Mouse (Mus musculus): ENCODE measurements around the gene Tmem189. TPM values are rescaled to one million over a fixed set of nuclear protein-coding genes. Genes with fewer than 3 reads are reported as not detected.
"Not testable (repeated sequence)": the region's sequence is repeated elsewhere in the genome, so short reads cannot be mapped to it uniquely, and the experiment has no call there.

The Tmem189 gene
- polyA plus RNA-seq, 1 experiment from 2014 or later: 39.3 TPM

DNA sequence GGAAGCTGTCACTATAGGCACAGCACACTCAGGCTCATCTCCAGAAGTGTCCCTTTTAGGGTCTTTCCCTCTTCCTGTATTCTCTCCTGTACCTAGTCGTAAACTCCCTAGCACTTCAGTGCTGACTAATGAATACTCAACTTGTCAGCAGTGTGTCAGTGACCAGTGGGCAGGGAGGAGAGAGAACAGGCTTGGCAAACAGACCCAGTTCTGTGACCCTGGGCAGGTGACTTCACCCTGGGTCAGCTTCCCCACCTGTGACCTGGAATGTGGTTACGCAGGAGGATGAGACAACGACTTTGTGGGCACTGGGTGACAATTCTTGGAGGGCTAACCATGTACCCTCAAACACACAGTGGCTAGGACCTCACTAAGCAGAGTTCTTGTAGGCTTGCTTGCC, 72.6 kb downstream of the Tmem189 start:
- Histone ChIP-seq H3K27ac (no peak overlapping the region), H3K36me3 (peaks cover 81% of the 10 kb centered on the region), H3K9ac (replicated peaks) (no peak overlapping the region), H3K4me2 (no peak overlapping the region), H3K4me3 (replicated peaks) (no peak overlapping the region), H3K27me3 (no peaks in the 10 kb centered on the region), H3K9me3 (0 out of 2 replicates have a peak, but pooled peaks cover 10% of the 10 kb centered on the region), H3K4me1 (replicated peaks) (0 out of 2 replicates have a peak, but pooled peaks cover 5% of the 10 kb centered on the region)
- no peak for ATAC-seq (ENCODE audit: insufficient number of reproducible peaks, insufficient read depth, low FRiP score, low TSS enrichment, low read depth)
- WGBS: 84% methylated on average over 3 of the region's 3 CpGs

DNA sequence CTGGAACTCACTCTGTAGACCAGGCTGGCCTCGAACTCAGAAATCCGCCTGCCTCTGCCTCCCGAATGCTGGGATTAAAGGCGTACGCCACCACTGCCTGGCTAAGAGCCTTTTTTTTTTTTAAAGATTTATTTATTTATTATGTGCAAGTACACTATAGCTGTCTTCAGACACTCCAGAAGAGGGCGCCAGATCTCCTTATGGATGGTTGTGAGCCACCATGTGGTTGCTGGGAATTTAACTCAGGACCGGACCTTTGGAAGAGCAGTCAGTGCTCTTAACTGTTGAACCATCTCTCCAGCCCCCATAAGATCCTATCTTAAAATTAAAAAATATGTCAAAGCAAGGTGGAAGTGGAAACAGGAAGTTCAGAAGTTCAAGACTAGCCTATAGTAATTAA, 76.3 kb downstream of the Tmem189 start:
- not testable (repeated sequence) for H3K27ac ChIP-seq; H3K4me1 ChIP-seq (replicated peaks); ATAC-seq (ENCODE audit: insufficient number of reproducible peaks, insufficient read depth, low FRiP score, low TSS enrichment, low read depth); H3K27me3 ChIP-seq; H3K9ac ChIP-seq (replicated peaks); H3K4me3 ChIP-seq (replicated peaks); H3K4me2 ChIP-seq
- 96% methylated on average over 7 of the region's 7 CpGs for WGBS
- 0 out of 2 replicates have a peak, but pooled peaks cover 10% of the 10 kb centered on the region for H3K9me3 ChIP-seq
- H3K36me3 ChIP-seq: peaks cover 91% of the 10 kb centered on the region

DNA sequence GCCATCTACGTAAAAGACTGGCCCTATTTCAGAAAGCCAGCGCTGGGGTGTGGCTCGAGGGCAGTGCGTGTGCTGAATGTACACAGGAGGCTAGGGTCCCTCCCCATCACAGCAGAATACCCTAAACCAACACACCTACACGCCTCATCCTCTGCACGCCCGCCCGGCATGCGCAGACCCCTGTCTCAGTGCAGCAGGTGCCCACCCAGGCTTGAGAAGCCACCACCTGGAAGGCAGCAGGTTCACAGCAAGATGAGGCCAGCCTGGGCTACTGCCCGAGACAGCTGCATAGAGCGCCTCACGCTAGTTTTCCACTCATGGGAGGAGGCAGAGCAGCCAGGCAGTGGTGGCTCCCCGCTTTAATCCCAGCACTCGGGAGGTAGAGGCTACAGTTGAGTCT, 77.5 kb downstream of the Tmem189 start:
- H3K4me2 ChIP-seq: no peak overlapping the region
- no peak overlapping the region for H3K27ac ChIP-seq
- no peak for ATAC-seq (ENCODE audit: insufficient number of reproducible peaks, insufficient read depth, low FRiP score, low TSS enrichment, low read depth)
- H3K4me1 ChIP-seq (replicated peaks): no peaks in the 10 kb centered on the region
- no peak overlapping the region for H3K9ac ChIP-seq (replicated peaks)
- peaks cover 85% of the 10 kb centered on the region for H3K36me3 ChIP-seq
- WGBS: 94% methylated on average over 14 of the region's 14 CpGs
- 0 out of 2 replicates have a peak, but pooled peaks cover 10% of the 10 kb centered on the region for H3K9me3 ChIP-seq
- no peaks in the 10 kb centered on the region for H3K27me3 ChIP-seq
- H3K4me3 ChIP-seq (replicated peaks): no peak overlapping the region

DNA sequence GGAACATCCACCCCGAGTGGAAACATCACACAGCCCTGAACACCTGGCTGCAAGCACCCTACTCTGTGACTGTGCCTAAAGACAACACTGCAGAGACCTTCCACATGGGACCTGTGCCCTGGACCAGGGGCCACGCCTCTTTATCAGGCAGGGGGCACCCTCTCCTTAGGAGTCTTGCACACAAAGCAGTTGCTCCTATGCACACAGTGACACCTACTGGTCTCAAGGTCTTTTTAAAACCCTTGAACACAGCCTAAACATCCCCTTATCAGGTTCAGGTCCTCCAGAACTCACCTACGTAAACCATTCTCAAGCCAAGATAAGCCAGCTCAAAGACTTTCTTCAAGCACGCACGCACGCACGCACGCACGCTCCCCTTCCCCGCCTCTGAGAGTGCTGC, 78.3 kb downstream of the Tmem189 start:
- 92% methylated on average over 10 of the region's 10 CpGs for WGBS
- no peak overlapping the region for H3K27ac ChIP-seq
- no peaks in the 10 kb centered on the region for H3K27me3 ChIP-seq
- H3K9me3 ChIP-seq: 0 out of 2 replicates have a peak, but pooled peaks cover 10% of the 10 kb centered on the region
- no peak overlapping the region for H3K4me3 ChIP-seq (replicated peaks)
- H3K9ac ChIP-seq (replicated peaks): no peak overlapping the region
- ATAC-seq (ENCODE audit: insufficient number of reproducible peaks, insufficient read depth, low FRiP score, low TSS enrichment, low read depth): no peak
- H3K36me3 ChIP-seq: peaks cover 84% of the 10 kb centered on the region
- no peak overlapping the region for H3K4me2 ChIP-seq
- no peaks in the 10 kb centered on the region for H3K4me1 ChIP-seq (replicated peaks)

DNA sequence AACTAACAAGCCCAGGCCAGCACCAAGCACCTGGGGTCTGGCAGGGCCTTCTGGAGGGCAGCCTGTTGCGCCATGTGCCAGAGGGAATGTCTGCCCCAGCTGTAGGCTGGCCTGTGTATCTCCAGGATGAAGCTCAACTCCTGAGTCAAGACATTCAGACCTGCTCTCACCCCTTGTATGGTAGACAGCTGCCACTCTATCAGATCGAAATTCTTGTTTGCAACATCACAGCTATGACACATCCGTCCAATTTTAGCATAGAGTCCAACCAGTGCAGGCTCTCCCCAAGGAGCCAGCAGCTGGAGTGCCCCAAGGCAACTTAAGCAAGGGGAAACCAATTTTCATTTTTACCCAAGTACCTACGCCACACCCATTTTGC, 82.9 kb downstream of the Tmem189 start:
- H3K9me3 ChIP-seq: no peaks in the 10 kb centered on the region
- ATAC-seq (ENCODE audit: insufficient number of reproducible peaks, insufficient read depth, low FRiP score, low TSS enrichment, low read depth): no peak
- peaks cover 39% of the 10 kb centered on the region for H3K36me3 ChIP-seq
- no peak overlapping the region for H3K4me3 ChIP-seq (replicated peaks)
- WGBS: 87% methylated on average over 4 of the region's 4 CpGs
- H3K4me2 ChIP-seq: no peak overlapping the region
- H3K4me1 ChIP-seq (replicated peaks): peaks cover 11% of the 10 kb centered on the region
- H3K9ac ChIP-seq (replicated peaks): no peak overlapping the region
- no peaks in the 10 kb centered on the region for H3K27me3 ChIP-seq
- peak overlapping the region; percentile 23; the same call in 1 of the 2 replicates for H3K27ac ChIP-seq

DNA sequence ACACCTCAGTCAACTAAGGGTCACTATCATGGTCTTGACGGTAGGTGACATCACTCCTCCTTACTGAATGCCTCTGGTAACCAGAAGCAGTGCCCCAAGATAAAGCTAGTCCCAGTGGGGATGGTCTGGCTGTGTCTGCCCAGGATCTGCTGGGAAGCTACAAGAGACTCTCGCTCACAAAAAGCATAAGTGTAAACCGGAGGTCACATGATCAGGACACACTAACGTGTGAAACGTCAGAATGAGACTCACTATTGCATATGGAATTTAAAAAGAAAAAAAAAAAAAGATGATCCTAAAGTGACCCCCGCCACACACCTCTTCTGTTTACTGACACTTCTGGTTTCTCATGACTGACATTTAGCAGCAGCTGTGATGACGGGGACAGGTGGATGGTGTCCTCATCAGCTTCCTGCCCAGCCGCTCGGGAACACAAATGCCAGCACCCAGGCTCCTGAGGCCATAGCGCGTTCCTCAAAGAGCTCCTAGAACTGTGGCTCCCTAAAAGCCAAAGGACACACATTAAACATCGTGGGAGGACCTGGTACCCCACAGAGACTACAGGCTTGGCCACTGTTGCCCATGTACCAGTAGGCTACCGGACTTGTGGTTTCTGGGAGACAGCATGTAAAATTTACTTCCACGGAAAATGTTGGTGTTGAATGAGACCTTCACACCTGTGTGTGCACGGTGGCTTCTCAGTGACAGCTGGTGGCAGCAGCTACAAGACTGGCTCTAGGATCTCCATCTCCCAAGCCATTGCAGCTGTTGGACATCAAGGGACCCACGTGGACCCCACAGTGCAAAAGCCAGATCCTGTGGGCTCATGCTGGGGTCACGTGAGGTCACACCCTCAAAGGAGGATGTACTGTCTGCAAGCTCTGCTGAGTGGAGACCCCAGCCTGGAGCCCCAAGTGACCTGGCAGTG, 83.5 kb downstream of the Tmem189 start:
- no peak overlapping the region for H3K4me3 ChIP-seq (replicated peaks)
- no peak for ATAC-seq (ENCODE audit: insufficient number of reproducible peaks, insufficient read depth, low FRiP score, low TSS enrichment, low read depth)
- H3K9me3 ChIP-seq: no peaks in the 10 kb centered on the region
- H3K36me3 ChIP-seq: peaks cover 33% of the 10 kb centered on the region
- H3K27me3 ChIP-seq: no peaks in the 10 kb centered on the region
- H3K9ac ChIP-seq (replicated peaks): no peak overlapping the region
- 75% methylated on average over 17 of the region's 17 CpGs for WGBS
- H3K27ac ChIP-seq: no peak overlapping the region
- H3K4me1 ChIP-seq (replicated peaks): peaks cover 12% of the 10 kb centered on the region
- H3K4me2 ChIP-seq: no peak overlapping the region

DNA sequence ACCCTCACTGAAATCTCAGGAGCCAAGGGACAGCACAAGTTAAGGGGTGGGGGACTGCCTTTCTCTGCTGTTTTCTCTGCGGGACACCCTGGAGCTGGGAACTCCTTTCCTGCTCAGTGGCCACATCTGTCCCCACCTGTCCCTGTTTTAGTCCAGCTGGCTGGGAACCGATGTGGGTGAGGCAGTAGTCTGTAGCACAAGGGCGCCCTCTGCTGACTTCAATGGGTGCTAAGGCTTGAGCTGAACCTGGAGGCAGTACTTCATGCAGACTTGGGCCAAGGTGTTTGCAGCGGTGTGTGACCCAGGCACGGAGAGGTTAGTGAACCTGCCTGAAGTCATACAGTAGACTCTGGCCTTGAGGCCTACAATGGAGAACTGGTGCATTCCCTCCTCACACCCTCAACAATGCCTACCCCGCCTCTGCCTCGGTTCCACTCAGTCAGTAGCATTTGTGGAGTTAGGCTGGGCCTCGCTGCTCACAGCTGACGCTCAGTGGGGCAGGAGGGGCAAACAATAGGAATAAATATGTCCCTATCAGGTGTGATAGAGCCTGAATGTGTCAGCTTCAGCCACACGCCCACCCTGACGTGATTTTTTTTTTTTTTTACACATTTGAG, 84.3 kb downstream of the Tmem189 start:
- WGBS: 31% methylated on average over 11 of the region's 11 CpGs
- Histone ChIP-seq H3K36me3 (peaks cover 26% of the 10 kb centered on the region), H3K4me1 (replicated peaks) (peaks cover 20% of the 10 kb centered on the region), H3K9ac (replicated peaks) (no peak overlapping the region), H3K4me2 (no peak overlapping the region), H3K27ac (no peak overlapping the region), H3K9me3 (no peaks in the 10 kb centered on the region), H3K4me3 (replicated peaks) (no peak overlapping the region), H3K27me3 (no peaks in the 10 kb centered on the region)
- ATAC-seq (ENCODE audit: insufficient number of reproducible peaks, insufficient read depth, low FRiP score, low TSS enrichment, low read depth): peak; percentile 50; the same call in 1 of the 2 replicates

DNA sequence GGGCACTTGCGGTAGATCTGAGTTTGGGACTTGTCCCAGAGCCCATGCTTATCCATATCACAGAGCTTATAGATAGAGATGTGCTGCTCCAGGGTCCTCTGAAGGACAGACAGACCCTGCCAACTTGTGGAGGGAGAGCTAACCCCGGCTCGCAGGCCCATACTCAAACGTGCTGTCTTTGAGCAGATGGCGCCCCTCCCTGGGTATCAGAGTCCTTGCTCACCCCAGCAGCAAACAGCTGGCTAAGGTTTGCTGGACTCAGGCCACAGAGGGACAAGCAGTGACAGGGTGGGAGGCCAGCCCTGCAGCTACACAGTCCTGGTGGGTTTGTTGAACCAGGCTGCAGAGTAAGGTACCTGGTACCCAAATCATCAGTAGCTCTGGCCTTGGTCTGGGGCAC, 86.6 kb downstream of the Tmem189 start:
- Histone ChIP-seq H3K36me3 (peaks cover 14% of the 10 kb centered on the region), H3K9me3 (no peaks in the 10 kb centered on the region), H3K9ac (replicated peaks) (no peak overlapping the region), H3K4me3 (replicated peaks) (no peak overlapping the region), H3K27me3 (no peaks in the 10 kb centered on the region), H3K4me2 (no peak overlapping the region), H3K4me1 (replicated peaks) (peaks cover 42% of the 10 kb centered on the region), H3K27ac (no peak overlapping the region)
- no peak for ATAC-seq (ENCODE audit: insufficient number of reproducible peaks, insufficient read depth, low FRiP score, low TSS enrichment, low read depth)
- WGBS: 20% methylated on average over 5 of the region's 5 CpGs

DNA sequence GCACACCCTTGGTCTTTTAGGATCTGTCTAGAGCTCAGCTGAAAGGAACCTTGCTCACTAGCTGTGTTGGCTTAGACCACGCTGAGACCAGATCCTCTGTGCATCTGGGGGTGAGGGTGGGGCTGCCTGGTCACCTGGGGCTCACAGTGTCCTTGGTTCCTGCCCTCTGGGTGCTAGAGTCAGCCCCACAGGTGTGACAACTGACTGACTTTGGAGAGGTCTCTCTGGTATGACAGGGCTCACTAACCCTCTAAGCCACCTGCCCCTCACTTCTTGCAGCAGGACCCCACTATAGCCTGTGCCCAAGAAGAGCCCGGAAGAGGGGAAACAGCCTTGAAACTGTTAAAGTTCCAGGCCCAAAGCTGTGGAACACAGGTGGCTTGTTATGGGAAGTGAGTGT, 87.3 kb downstream of the Tmem189 start:
- Histone ChIP-seq H3K4me2 (no peak overlapping the region), H3K36me3 (peaks cover 10% of the 10 kb centered on the region), H3K27ac (0 out of 2 replicates have a peak overlapping the region, but pooled peaks have one; percentile 5), H3K9ac (replicated peaks) (no peak overlapping the region), H3K27me3 (no peaks in the 10 kb centered on the region), H3K9me3 (no peaks in the 10 kb centered on the region), H3K4me1 (replicated peaks) (peaks cover 48% of the 10 kb centered on the region), H3K4me3 (replicated peaks) (no peak overlapping the region)
- no peak for ATAC-seq (ENCODE audit: insufficient number of reproducible peaks, insufficient read depth, low FRiP score, low TSS enrichment, low read depth)
- WGBS: 73% methylated on average over 2 of the region's 2 CpGs

DNA sequence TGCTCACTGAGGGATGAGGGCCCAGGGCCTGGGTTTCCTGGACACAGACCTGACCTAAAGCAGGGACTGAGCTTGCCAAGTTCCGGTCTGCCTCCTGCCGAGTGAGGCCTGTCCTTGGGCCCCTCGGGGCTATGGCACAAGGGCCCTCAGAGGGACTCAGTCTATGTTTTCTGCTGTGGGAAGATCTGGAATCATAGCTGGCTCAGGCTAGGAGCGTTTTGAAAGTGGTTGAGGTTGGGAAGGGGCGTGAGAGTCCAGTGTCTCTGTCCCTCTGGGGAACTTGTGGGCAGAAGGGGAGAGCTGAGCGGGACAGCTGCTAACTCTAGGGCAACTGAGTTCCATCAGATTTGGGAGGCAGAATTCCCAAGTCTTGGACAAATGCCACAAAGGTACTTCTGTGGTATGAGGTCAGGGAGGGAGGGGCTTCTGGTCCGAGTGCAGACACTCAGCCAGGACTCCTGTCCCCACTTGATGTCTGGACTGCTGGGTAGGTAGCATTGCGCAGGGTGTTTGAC, 89.1 kb downstream of the Tmem189 start:
- WGBS: 75% methylated on average over 8 of the region's 8 CpGs
- Histone ChIP-seq H3K9ac (replicated peaks) (no peak overlapping the region), H3K9me3 (no peaks in the 10 kb centered on the region), H3K27ac (peak overlapping the region; percentile 12; the same call in 1 of the 2 replicates), H3K36me3 (no peaks in the 10 kb centered on the region), H3K4me2 (no peak overlapping the region), H3K4me1 (replicated peaks) (peaks cover 66% of the 10 kb centered on the region), H3K27me3 (no peaks in the 10 kb centered on the region), H3K4me3 (replicated peaks) (no peak overlapping the region)
- no peak for ATAC-seq (ENCODE audit: insufficient number of reproducible peaks, insufficient read depth, low FRiP score, low TSS enrichment, low read depth)

DNA sequence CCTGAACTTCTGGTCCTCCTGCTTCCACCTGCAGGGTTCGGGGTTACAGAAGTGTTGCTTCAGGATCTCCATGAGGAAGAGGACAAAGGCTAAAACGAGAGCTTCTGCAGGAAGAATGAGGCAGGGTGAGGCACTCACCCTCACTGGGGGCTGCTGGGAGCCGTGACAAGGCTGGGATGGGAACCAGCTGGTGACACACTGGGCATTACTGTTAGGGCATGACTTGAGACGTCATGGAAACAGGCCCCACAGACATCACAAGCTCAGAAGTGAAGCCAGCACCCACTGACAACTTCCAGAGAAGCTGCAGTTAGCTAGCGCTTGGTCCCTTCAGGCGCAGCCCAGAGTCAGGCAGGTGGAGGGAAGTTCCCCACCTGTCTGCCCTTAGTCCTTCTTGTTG, 89.7 kb downstream of the Tmem189 start:
- Histone ChIP-seq H3K4me1 (replicated peaks) (peaks cover 70% of the 10 kb centered on the region), H3K27ac (peak overlapping the region; percentile 12; the same call in 1 of the 2 replicates), H3K9ac (replicated peaks) (no peak overlapping the region), H3K36me3 (no peaks in the 10 kb centered on the region), H3K27me3 (no peaks in the 10 kb centered on the region), H3K4me3 (replicated peaks) (no peak overlapping the region), H3K9me3 (no peaks in the 10 kb centered on the region), H3K4me2 (no peak overlapping the region)
- WGBS: 71% methylated on average over 6 of the region's 6 CpGs
- ATAC-seq (ENCODE audit: insufficient number of reproducible peaks, insufficient read depth, low FRiP score, low TSS enrichment, low read depth): no peak
